Mouse (Mus musculus): ENCODE data around the gene Gm21830. TPM values are rescaled to one million over a fixed set of nuclear protein-coding genes. Genes with fewer than 3 reads are reported as not detected.
"Not testable (repeated sequence)": the region's sequence is repeated elsewhere in the genome, so short reads cannot be mapped to it uniquely, and the experiment has no call there.

The Gm21830 gene
- polyA plus RNA-seq (2014; fragmentation: Nextera tagmentation; extraction: Ambion mirVana), result not detected in 2 replicates

DNA sequence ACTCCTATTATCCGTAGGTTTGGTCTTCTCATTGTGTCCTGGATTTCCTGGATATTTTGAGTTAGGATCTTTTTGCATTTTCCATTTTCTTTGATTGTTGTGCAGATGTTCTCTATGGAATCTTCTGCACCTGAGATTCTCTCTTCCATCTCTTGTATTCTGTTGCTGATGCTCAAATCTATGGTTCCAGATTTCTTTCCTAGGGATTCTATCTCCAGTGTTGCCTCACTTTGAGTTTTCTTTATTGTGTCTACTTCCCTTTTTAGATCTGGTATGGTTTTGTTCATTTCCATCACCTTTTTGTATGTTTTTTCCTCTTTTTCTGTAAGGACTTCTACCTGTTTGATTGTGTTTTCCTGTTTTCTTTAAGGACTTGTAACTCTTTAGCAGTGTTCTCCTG lies at the start of gene Gm21830:
Gene Gm21830, plus strand, starts transcription at position 301 of the 400 bp plus-strand sequence.
- no CpG with 5 or more reads among the region's 1 CpGs for WGBS
- ATAC-seq (ENCODE audit: insufficient read depth), result not testable (repeated sequence)

DNA sequence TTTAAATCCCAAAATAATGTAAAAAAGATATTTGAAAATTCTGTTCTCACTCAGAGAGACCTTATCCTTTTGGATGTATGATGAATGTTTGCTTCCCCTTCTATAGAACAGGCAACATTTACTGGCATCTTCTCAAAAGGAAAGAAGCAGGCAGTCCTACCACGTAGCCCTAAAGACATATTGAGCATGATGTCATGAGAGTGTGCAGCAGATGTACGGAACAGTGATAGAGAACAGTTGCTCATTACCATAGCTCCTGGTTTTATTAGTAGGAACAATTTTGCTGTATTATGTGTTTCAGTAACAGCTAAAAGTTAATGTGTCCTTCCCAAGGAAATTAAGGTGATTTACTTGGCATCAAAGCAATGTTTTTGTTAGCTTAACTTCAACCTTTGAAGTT lies 49.0 kb upstream of the Gm21830 start:
- Histone ChIP-seq H3K27ac (ENCODE audit: low read depth) (no peak overlapping the region), H3K36me3 (ENCODE audit: insufficient read depth) (no peaks in the 10 kb centered on the region), H3K9me3 (ENCODE audit: low read depth, low read length) (no peaks in the 10 kb centered on the region), H3K4me1 (ENCODE audit: insufficient read depth) (no peaks in the 10 kb centered on the region), H3K27me3 (ENCODE audit: insufficient read depth, low read length) (no peaks in the 10 kb centered on the region), H3K9ac (no peak overlapping the region), H3K4me3 (ENCODE audit: low read depth, low read length) (no peak overlapping the region), H3K4me2 (no peak overlapping the region)
- ATAC-seq (ENCODE audit: insufficient read depth) (no peak), DNase-seq (no peak)
- 78% methylated on average over 2 of the region's 2 CpGs for WGBS
- no peak for TF ChIP-seq CTCF (IDR thresholded peaks at IDR 0.05; ENCODE audit: low read depth)

More for the DNA sequence above, at the start of gene Gm21830:
- H3K36me3 ChIP-seq (ENCODE audit: insufficient read depth); H3K9me3 ChIP-seq (ENCODE audit: low read depth, low read length); H3K4me1 ChIP-seq (ENCODE audit: insufficient read depth); DNase-seq; H3K27ac ChIP-seq (ENCODE audit: low read depth); H3K4me3 ChIP-seq (ENCODE audit: low read depth, low read length); H3K4me2 ChIP-seq; H3K27me3 ChIP-seq (ENCODE audit: insufficient read depth, low read length); H3K9ac ChIP-seq: not testable (repeated sequence)

DNA sequence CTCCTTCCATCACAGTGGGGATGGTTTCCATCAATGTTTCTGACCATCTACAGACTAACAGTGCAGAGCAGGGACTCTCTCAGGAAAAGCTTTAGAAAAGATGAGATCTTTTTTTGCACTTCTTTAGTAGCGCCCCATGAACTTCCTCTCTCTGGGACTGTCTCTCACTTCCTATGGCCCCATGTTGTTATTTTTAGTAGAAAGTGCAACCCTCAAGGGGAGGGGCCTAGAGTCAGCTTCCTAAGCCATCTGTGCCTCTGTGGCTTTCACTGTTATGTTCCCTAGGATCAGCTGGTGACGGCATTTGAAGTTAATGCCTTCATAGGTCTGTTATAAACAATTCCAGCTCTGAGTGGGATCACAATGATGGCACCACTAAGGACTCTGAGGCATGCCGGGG lies 35.0 kb upstream of the Gm21830 start:
- ATAC-seq (ENCODE audit: insufficient read depth), result no peak
- no peaks in the 10 kb centered on the region for H3K4me1 ChIP-seq (ENCODE audit: insufficient read depth)
- no peak overlapping the region for H3K27ac ChIP-seq (ENCODE audit: low read depth)
- H3K4me2 ChIP-seq, result no peak overlapping the region
- no peaks in the 10 kb centered on the region for H3K36me3 ChIP-seq (ENCODE audit: insufficient read depth)
- H3K4me3 ChIP-seq (ENCODE audit: low read depth, low read length), result no peak overlapping the region
- 49% methylated on average over 3 of the region's 3 CpGs for WGBS
- no peak for TF ChIP-seq CTCF (IDR thresholded peaks at IDR 0.05; ENCODE audit: low read depth)
- peak; percentile 9 for DNase-seq
- H3K27me3 ChIP-seq (ENCODE audit: insufficient read depth, low read length), result no peaks in the 10 kb centered on the region
- no peak overlapping the region for H3K9ac ChIP-seq
- no peaks in the 10 kb centered on the region for H3K9me3 ChIP-seq (ENCODE audit: low read depth, low read length)

DNA sequence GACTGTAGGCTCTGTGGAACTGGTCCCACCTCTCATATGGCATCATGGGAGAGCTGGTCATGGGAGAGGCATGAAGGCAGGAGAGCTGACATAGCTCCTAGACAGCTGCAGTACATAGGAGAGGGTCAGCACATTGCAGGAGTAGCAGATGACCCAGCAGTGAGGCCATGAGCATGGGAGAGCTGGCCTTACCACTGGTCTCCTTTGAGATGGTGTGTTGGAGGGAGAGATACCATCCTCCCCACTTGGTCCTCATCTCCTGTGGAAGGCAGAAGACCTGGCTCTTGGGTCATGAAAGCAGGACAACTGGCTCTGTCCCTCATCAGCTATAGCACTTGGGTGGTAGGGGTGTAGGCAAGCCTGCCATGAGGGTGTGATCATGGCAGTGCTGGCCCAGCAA lies 7.3 kb downstream of the Gm21830 start:
- TF ChIP-seq CTCF (IDR thresholded peaks at IDR 0.05; ENCODE audit: low read depth), result no peak
- no peak overlapping the region for H3K27ac ChIP-seq (ENCODE audit: low read depth)
- ATAC-seq (ENCODE audit: insufficient read depth) (no peak), DNase-seq (no peak)
- no peaks in the 10 kb centered on the region for H3K9me3 ChIP-seq (ENCODE audit: low read depth, low read length)
- H3K27me3 ChIP-seq (ENCODE audit: insufficient read depth, low read length), result no peaks in the 10 kb centered on the region
- no peak overlapping the region for H3K9ac ChIP-seq
- no peaks in the 10 kb centered on the region for H3K36me3 ChIP-seq (ENCODE audit: insufficient read depth)
- no peak overlapping the region for H3K4me3 ChIP-seq (ENCODE audit: low read depth, low read length)
- H3K4me1 ChIP-seq (ENCODE audit: insufficient read depth), result no peaks in the 10 kb centered on the region
- no peak overlapping the region for H3K4me2 ChIP-seq

DNA sequence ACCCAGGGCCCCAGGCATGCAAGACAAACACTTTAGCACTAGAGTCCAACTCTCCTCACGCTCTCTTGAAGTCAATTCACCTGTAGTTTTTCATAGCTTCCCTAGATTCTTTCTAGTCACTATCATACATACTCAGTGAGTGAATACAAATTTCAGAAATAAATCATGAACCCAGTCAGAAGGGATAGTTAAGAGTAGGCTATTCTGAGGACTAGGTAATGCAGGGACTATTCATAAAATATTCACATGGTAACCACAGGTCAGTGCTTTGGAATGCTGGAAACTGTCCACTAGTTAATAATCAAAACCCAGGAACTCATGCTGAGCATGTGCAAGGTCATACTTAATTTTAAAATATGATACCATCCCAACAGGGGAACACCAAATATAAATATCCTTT lies 9.3 kb downstream of the Gm21830 start:
- Histone ChIP-seq H3K4me3 (ENCODE audit: low read depth, low read length) (no peak overlapping the region), H3K4me2 (no peak overlapping the region), H3K36me3 (ENCODE audit: insufficient read depth) (no peaks in the 10 kb centered on the region), H3K27me3 (ENCODE audit: insufficient read depth, low read length) (no peaks in the 10 kb centered on the region), H3K4me1 (ENCODE audit: insufficient read depth) (no peaks in the 10 kb centered on the region), H3K27ac (ENCODE audit: low read depth) (no peak overlapping the region), H3K9ac (no peak overlapping the region), H3K9me3 (ENCODE audit: low read depth, low read length) (no peaks in the 10 kb centered on the region)
- no peak for TF ChIP-seq CTCF (IDR thresholded peaks at IDR 0.05; ENCODE audit: low read depth)
- DNase-seq (no peak), ATAC-seq (ENCODE audit: insufficient read depth) (no peak)
- 75% methylated on average over 1 of the region's 1 CpGs for whole genome bisulfite sequencing

DNA sequence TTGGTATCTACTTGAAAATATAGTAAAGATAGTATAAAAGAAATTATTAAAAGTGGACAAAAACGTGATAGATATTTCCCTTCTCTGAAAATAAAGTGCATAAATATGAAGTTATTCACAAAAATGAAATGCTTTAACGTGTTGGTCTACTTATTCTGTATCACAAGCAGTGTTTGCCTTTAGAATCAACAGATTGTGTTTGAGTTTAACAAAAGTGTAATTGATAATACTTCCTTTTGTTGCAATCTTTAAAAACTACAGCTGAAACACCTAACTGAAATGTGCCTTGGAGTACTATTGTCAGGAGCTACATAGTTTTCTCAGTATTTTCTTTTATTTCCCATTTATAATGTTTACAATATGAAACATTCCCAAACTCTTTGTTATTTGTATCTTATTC lies 19.6 kb downstream of the Gm21830 start, which contains the start of gene Gm26727:
Gene Gm26727, minus strand, starts transcription at position 101 of the 400 bp plus-strand sequence.
- Histone ChIP-seq H3K27me3 (ENCODE audit: insufficient read depth, low read length) (no peaks in the 10 kb centered on the region), H3K9ac (no peak within 1 kb of the TSS), H3K4me2 (no peak within 1 kb of the TSS), H3K4me3 (ENCODE audit: low read depth, low read length) (no peak within 1 kb of the TSS), H3K9me3 (ENCODE audit: low read depth, low read length) (no peaks in the 10 kb centered on the region), H3K36me3 (ENCODE audit: insufficient read depth) (no peaks in the 10 kb centered on the region), H3K27ac (ENCODE audit: low read depth) (no peak within 1 kb of the TSS), H3K4me1 (ENCODE audit: insufficient read depth) (no peaks in the 10 kb centered on the region)
- 54% methylated on average over 2 of the region's 2 CpGs for WGBS
- TF ChIP-seq CTCF (IDR thresholded peaks at IDR 0.05; ENCODE audit: low read depth), result no peak
- DNase-seq, result no peak
- ATAC-seq (ENCODE audit: insufficient read depth), result no peak

DNA sequence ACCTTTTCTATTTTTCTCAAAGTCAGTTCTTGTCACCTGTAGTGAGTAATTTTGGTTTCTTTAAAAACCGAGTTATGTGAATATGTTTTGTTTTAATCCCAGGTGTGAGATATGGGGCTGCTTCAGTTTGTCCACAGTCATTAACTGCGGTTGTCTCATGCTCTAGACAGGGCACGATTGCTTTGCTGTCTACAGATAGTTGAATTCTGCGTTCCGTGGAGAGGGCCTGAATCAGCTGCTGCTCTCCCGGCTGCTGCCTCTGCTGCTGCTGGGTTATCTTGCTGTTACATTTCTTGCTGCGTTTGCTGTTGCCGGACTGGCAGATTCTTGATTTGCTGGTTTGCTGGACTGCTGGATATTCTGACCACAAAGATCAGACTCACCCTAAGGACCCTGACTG lies 24.8 kb downstream of the Gm21830 start:
- WGBS, result 69% methylated on average over 8 of the region's 8 CpGs
- H3K4me1 ChIP-seq (ENCODE audit: insufficient read depth), result no peaks in the 10 kb centered on the region
- H3K27me3 ChIP-seq (ENCODE audit: insufficient read depth, low read length), result no peaks in the 10 kb centered on the region
- H3K4me3 ChIP-seq (ENCODE audit: low read depth, low read length), result no peak overlapping the region
- ATAC-seq (ENCODE audit: insufficient read depth) (no peak), DNase-seq (no peak)
- no peaks in the 10 kb centered on the region for H3K9me3 ChIP-seq (ENCODE audit: low read depth, low read length)
- H3K9ac ChIP-seq, result no peak overlapping the region
- no peak overlapping the region for H3K4me2 ChIP-seq
- no peak for TF ChIP-seq CTCF (IDR thresholded peaks at IDR 0.05; ENCODE audit: low read depth)
- no peak overlapping the region for H3K27ac ChIP-seq (ENCODE audit: low read depth)
- H3K36me3 ChIP-seq (ENCODE audit: insufficient read depth), result no peaks in the 10 kb centered on the region

DNA sequence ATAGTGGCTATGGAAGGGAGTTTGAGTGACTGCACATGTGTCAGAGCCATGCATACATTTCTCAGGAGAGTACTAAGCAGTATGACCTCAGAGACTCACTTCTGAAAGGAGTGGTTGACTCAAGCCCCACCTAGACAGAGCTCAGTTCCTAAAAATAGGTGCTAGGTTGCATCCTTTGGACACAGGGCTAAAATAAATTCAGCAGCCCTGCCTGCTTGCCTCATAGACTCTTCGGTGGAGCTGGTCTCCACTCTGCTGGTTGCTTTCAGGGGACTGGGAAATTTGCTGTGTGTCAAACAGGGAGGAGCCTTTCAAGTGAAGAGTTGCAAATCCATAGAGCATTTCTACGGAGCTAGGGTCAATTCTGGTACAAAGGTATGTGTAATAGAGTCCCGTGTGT lies 32.3 kb downstream of the Gm21830 start, which contains the start of gene Xirp2:
Gene Xirp2, plus strand, starts transcription at position 223 of the 400 bp plus-strand sequence.
- DNase-seq, result no peak

More for the DNA sequence above, 32.3 kb downstream of the Gm21830 start, which contains the start of gene Xirp2:
- no peak for ATAC-seq (ENCODE audit: insufficient read depth)
- 73% methylated on average over 3 of the region's 3 CpGs for WGBS
- no peak for TF ChIP-seq CTCF (IDR thresholded peaks at IDR 0.05; ENCODE audit: low read depth)
- Histone ChIP-seq H3K4me2 (no peak within 1 kb of the TSS), H3K36me3 (ENCODE audit: insufficient read depth) (no peaks in the 10 kb centered on the region), H3K4me3 (ENCODE audit: low read depth, low read length) (no peak within 1 kb of the TSS), H3K9ac (no peak within 1 kb of the TSS), H3K27ac (ENCODE audit: low read depth) (no peak within 1 kb of the TSS), H3K4me1 (ENCODE audit: insufficient read depth) (no peaks in the 10 kb centered on the region), H3K9me3 (ENCODE audit: low read depth, low read length) (no peaks in the 10 kb centered on the region), H3K27me3 (ENCODE audit: insufficient read depth, low read length) (no peaks in the 10 kb centered on the region)
